Mouse (Mus musculus) bone marrow, adult 2 months (tissue): ENCODE measurements around the gene 4933417A18Rik. TPM values are rescaled to one million over a fixed set of nuclear protein-coding genes. Genes with fewer than 3 reads are reported as not detected.

Source experiments
- H3K27ac ChIP-seq: fragments of 200-500 bp; 2 replicates; pipeline ENCODE4 v1.5.1; 2012; ENCODE audit warnings: low read depth, mild to moderate bottlenecking, control low read depth, inconsistent platforms, low read length; ENCODE audit not compliant: control insufficient read depth, poor library complexity, insufficient read depth
- H3K4me1 ChIP-seq: fragments of 200-500 bp; 2 replicates; pipeline ENCODE4 v1.6.1; 2011; ENCODE audit warnings: low read length; ENCODE audit not compliant: control insufficient read depth, insufficient read depth
- H3K4me3 ChIP-seq: fragments of 200-500 bp; replicated peaks from 2 replicates; pipeline ENCODE3; 2011; ENCODE audit warnings: mild to moderate bottlenecking, low read depth, low read length, control low read depth; ENCODE audit not compliant: control insufficient read depth
- CTCF ChIP-seq: fragments of 200-500 bp; IDR thresholded peaks from 2 replicates; pipeline ENCODE4 v1.5.1; 2011; ENCODE audit warnings: low read length, control low read depth; ENCODE audit not compliant: control insufficient read depth, insufficient read depth
- POLR2A ChIP-seq: fragments of 200-500 bp; IDR thresholded peaks from 2 replicates; pipeline ENCODE4 v1.6.1; 2011; ENCODE audit warnings: low read depth, mild to moderate bottlenecking, control low read depth, low read length, borderline replicate concordance; ENCODE audit not compliant: control insufficient read depth
- WGBS: fragments of 180-500 bp; shearing (Covaris S2); methylation state at CpG from one replicate; pipeline ENCODE4 v1.1.7; 2018; 5-methylcytosine and 5-hydroxymethylcytosine counted together
- polyA plus RNA-seq: library from polyadenylated mRNA; stranded (reverse); fragments of >200 nt; gene quantifications from 2 replicates; pipeline ENCODE4 v1.2.4, GENCODE M21; 2011; ENCODE audit warnings: low replicate concordance; ENCODE audit not compliant: missing spikeins, insufficient read depth, insufficient read length

Gene 4933417A18Rik
- polyA plus RNA-seq, 1 experiment, result not detected

DNA sequence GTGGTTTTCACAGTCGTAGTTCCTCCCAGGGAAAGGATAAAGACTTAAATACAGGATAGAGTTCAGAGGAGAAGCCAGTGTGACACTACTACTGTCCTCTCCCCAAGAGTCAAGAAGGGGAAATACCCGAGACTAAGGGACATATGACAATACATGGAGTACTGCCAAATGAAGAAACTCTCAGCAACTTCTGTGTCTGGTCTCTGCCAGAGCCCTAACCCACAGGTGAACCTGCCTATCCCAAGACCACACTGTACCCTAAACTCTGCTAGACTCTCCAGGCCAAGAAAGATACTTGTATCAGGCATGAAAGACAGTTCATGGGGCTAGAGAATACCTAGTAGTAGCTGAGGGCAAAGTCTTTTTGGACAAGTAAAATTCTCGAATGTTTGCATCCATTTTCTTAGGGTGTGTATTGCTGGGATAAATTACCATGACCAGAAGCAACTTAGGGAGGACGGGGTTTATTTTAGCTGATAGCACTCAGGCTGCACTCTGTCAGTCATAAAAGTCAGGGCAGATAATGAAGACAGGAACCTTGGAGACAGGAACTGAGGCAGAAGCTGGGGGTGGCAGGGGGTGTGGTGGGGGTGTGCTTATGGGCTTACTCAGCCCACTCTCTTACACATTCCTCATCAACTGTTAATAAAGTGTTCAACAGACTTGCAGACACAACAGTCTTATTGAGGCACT lies 67.5 kb downstream of the 4933417A18Rik start:
- no peak for TF ChIP-seq POLR2A
- no peak for TF ChIP-seq CTCF
- 53% methylated on average over 4 of the region's 4 CpGs for WGBS
- no peak overlapping the region for H3K27ac ChIP-seq
- H3K4me3 ChIP-seq, result no peak overlapping the region
- H3K4me1 ChIP-seq, result no peaks in the 10 kb centered on the region

DNA sequence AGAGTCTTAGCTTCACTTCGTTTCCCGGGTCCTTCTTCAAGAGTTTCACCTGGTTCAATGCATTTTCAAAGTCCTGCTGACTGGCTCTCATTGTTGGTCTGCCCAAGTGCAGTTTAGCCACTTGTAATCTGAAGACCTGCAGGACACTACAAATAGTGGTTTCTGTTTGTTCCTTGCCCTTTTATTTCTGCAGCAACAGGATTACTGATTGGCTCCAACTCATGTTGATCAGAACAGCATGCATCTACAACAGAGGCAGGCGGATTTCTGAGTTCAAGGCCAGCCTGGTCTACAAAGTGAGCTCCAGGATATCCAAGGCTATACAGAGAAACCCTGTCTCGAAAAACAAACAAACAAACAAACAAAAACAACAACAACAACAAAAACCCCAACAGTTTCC lies 68.9 kb downstream of the 4933417A18Rik start:
- WGBS, result 63% methylated on average over 4 of the region's 4 CpGs
- no peak for TF ChIP-seq POLR2A
- TF ChIP-seq CTCF, result no peak
- no peak overlapping the region for H3K4me3 ChIP-seq
- no peaks in the 10 kb centered on the region for H3K4me1 ChIP-seq
- H3K27ac ChIP-seq, result no peak overlapping the region

DNA sequence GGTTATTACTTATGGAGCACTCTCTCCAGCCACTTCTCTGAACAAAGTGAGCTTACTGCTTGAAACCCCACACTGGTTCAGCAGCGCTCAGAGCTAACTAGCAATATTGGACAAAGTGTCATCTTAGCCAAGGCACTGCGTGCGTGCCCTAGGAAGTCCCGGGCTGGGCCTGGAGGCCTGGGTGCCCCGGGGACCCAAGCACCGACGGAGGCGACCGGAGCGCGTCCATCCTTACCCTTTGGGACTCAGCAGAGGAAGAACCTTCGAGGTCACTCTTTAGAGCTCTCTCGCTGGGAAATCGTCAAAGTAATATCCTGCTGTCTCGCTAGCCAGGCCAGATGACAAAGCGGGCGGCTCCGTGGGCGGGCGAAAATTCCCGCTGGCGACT lies 69.4 kb downstream of the 4933417A18Rik start:
- Histone ChIP-seq H3K27ac (peak overlapping the region; percentile 44), H3K4me1 (no peaks in the 10 kb centered on the region), H3K4me3 (peak overlapping the region; percentile 80)
- TF ChIP-seq CTCF (no peak), POLR2A (no peak)
- WGBS, result under 1% methylated on average over 22 of the region's 22 CpGs

DNA sequence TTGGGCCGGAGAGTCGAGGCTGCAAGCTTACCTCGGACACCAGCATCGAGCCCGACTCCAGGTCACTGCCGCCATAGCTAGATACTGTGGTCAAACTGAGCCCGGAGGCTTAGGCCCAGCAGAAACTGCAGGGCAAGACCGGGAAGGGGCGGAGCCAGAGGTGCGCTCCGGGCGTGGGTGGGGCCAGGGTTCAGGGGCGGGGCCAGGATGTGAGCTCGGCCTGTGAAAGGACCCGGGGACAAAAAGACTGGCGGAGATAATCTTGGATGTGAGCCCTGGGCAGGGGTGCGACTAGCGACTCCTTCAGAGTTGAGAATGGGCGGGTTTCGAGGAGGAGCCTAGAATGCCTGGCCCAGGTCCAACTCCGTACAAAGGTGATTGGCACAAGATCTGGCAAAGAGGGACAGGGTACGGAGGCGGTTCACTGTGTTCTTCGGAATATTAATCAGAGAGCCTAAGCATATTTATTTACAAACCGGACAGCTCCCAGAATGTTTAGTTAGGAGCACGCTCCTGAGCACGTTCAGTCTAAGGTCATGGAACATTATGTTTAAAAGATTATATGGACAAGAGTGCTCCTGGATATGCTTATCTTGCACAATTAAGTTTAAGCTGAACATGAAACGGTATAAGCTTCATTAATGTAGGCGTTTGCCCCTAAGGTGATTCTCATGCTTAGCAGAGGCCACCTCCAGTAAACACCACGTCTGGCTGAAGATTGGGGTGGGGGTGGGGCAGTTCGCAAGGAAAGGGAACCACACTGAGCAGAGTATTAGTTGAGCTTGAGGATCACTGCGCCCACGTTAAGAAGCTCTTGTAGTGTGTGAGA lies 70.0 kb downstream of the 4933417A18Rik start:
- under 1% methylated on average over 33 of the region's 33 CpGs for WGBS
- TF ChIP-seq CTCF (no peak), POLR2A (peak; percentile 78)
- H3K4me1 ChIP-seq, result no peaks in the 10 kb centered on the region
- peak overlapping the region; percentile 44 for H3K27ac ChIP-seq
- H3K4me3 ChIP-seq, result peak overlapping the region; percentile 80

DNA sequence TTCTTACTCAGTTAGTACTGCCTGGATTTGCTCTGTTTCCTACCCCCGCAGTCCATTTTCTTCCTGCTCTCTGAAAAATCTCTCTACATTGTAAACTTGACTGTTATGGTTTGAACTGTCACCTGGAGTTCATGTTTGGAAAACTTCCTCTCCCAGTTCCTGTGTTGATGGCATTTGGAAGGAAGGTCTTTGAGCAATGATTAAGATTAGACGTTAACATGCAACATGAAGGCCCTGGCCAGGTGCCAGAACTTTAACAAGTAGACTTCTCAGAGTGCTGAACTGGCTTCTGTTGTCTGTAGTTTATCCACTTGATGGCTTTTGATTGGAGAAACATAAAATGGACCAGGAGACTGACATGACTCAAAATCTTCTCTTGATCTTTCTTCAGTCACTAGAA lies 71.7 kb downstream of the 4933417A18Rik start:
- Histone ChIP-seq H3K27ac (no peak overlapping the region), H3K4me3 (no peak overlapping the region), H3K4me1 (no peaks in the 10 kb centered on the region)
- WGBS, result 58% methylated on average over 2 of the region's 2 CpGs
- TF ChIP-seq POLR2A (no peak), CTCF (no peak)

Other genes starting within 250 kb of the 4933417A18Rik start
- gene Fam50b, start 189.6 kb upstream of the 4933417A18Rik start, polyA plus RNA-seq, result not detected in 2 replicates
- gene Prpf4b, start 49.1 kb upstream of the 4933417A18Rik start, polyA plus RNA-seq, result 112 and 207 TPM in 2 replicates
- not detected in 2 replicates for gene Fam217a, start 99 bp upstream of the 4933417A18Rik start, polyA plus RNA-seq
- gene Eci3, start 39.4 kb downstream of the 4933417A18Rik start, polyA plus RNA-seq, result not detected in 2 replicates
- 24.4 and 26.8 TPM in 2 replicates for gene Eci2, start 102.7 kb downstream of the 4933417A18Rik start, polyA plus RNA-seq